Mouse (Mus musculus) cerebellum, postnatal 14 days (tissue): Measurements from ENCODE around the gene Isg15.

Experiments
- DNase-seq, 2 experiments: peaks; one replicate each; pipeline ENCODE4 v3.0.0; 2021; ENCODE audit warnings: mixed read lengths in 2 of 2

Gene Isg15

DNA sequence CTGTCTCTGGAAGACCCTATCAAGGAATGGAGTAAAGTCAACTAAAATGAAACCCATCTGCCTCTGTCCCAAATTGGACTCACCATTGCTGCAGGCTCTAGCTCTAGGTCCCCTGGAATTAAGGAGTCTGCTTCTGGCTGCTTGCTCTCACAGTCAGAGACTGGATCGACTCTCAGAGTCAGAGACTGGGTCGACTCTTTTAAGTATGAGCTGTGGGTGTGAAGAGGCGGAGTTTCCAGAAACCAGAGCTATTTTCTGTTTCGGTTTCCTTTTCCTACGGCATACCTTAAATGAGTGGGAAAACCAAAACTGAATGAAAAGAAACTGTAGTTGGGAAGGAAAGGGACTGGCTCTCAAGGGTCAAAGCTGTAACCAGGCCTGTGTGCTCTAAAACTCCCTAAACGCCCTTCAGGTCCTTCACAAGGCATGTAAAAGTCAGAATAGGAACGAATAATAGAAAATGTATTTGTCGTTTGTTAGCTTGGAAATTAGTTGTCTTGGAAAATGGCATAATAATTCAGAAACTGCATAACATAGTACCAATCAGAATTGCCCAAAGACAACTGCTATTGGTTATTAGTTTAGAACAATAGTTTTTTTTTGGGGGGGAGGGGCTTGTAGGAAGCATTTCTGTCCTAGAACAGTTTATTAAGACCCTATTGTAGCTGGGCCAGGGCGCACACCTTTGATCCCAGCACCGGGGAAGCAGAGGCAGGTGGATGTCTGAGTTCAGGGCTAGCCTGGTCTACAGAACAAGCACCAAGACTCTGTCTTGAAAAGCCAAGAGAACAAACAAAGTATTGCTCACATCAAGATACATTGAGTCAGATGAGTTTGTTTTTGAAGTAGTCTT, at the start of gene Isg15:
Gene Isg15 (minus strand): TSS at position 196 of the 853 bp plus-strand sequence.
- no peak for DNase-seq

DNA sequence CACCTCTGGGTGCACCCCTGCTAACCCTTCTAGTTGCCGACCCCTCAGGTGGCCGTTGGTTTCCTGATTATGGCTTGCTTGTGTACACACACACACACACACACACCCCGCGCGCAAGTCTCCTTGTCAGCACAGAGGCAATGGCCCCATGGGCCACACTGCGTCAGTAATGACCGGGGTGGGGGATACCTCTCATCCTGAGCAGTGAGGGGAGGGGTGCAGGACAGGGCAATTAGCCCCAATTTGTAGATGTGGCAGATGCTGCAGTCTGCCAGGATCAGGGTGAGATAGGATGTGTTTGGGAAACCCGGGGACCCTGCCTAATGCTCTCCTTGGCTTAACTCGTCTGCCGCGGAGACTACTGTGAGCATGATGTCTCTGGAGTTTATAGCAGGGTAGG, 48.9 kb upstream of the Isg15 start:
- DNase-seq: no peak

DNA sequence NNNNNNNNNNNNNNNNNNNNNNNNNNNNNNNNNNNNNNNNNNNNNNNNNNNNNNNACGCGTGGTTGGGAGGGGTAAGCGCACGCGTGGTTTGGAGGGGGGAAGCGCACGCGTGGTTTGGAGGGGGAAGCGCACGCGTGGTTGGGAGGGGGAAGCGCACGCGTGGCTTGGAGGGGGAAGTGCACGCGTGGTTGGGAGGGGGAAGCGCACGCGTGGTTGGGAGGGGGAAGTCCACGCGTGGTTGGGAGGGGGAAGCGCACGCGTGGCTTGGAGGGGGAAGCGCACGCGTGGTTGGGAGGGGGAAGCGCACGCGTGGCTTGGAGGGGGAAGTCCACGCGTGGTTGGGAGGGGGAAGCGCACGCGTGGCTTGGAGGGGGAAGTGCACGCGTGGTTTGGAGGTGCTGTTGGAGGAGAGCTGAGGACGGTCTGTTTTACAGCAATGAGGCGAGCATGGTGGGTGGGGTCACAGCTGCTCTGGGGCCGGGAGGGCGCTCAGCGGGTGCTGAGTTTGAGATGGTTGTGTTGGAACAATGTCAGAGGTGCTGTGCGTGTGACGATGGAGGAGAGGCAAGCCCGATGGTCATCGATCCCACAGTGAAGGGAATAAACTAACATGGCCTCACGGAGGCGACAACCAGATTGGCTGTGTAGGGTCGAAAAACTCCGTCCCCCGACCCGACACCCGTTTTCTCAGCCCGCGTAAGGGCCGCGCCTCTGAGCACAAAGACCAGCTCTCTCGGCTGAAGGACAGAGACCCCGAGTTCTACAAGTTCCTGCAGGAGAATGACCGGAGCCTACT, 36.2 kb upstream of the Isg15 start:
- peak; percentile 44 to 52 for DNase-seq

DNA sequence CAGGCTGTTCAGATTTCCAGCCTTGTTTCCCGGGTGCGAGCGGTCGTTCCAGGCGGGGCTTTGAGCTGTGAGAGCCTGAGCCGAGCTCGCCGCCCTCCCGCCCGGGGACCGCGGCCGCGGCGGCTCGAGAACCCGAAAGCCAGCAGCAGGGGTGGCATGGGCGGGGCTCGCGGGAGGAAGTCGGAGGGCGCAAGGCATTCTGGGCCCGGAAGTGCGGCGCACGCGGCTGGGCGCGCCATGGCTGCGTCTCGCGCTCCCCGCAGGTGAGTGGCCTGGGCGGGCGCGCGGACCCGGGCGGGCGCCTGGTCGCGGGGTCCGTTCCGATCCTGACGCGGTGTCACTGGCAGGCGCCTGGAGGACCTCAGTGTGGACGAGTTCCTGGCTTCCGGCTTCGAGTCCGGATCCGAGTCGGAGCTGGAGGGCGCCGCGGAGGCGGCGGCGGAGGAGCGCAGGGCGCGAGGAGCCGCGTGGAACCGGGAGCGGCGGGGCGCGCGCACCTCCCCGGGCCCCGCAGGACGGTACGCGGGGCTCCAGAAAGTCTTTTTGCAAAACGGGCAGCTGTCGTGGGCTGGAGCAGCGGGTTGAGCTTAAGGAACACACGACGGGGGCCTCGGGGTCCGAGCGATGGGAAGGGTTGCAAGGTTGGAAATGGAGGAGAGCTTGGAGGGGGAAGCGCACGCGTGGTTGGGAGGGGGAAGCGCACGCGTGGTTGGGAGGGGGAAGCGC, 35.4 kb upstream of the Isg15 start, which contains the start of gene Noc2l:
Gene Noc2l (plus strand): TSS at position 203 of the 726 bp plus-strand sequence.
- DNase-seq: peak; percentile 95

DNA sequence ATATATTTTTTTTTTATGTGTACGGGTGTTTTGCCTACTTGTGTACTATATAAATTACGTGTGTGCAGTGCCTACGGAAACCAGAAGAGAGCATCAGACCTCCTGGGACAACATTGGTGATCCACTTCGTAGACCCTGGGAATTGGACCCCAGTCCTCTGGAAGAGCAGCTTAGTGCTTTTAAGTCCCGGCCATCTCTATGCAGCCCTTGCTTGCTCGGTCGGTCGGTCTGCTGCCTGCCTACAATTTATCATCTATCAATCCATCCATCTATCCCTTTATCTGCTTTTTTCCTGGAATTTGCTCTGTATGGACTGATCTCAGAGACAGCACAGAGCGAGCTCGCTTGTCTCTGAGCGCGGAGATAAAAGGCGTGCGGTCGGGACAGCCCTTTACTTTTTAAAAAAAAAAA, 34.7 kb upstream of the Isg15 start:
- peak; percentile 53 for DNase-seq

DNA sequence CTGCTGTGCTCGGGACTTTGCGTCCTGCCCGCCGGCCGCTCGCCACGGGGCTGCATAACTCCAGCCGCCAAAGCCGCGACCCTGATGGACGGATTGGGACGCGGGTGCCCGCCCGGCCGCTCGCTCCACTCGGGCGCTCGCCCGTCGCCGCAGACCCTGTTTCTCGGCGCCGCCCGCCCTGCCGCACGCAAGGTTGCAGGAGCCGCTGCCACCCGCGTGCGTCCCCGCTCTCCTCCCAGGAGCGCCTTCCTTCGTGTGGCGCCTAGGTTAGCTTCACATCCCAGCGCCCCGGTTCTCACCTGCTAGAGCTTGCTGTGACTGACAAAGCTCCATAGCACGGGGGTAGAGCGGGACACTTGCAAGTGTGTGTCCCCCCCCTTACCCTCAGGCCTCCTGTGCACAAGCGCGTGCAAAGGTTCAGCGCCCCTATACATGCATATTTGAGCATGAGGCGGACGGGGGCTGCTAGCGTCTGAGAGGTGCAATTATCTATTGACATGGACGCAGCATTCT, 34.1 kb upstream of the Isg15 start, which contains the start of gene Plekhn1:
Gene Plekhn1 (minus strand): TSS at position 157 of the 513 bp plus-strand sequence.
- peak; percentile 87 to 88 for DNase-seq

DNA sequence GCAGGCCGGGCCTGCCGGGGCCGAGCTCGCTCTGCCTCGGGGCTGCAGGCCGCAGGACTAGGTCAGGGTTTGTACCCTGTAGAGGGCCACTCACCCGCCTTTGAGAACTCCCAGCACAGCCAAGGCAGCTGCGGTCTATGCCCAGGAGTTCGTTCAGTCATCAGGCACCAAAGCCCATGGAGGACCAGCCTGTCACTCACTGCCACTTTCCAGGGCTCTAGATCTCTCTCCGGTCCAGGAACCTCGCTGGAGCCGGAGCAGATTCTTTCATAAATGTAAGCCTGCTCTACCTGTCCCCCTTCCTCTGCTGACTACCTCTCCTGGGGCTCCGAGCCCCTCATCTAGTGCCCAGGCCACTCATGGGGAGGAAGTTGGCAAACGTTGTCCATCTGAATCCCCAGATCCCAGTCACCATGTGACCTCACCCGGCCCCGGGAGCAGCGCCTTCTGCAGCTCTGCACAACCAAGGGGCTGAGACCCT, 33.4 kb upstream of the Isg15 start:
- DNase-seq: peak; percentile 57 to 59

DNA sequence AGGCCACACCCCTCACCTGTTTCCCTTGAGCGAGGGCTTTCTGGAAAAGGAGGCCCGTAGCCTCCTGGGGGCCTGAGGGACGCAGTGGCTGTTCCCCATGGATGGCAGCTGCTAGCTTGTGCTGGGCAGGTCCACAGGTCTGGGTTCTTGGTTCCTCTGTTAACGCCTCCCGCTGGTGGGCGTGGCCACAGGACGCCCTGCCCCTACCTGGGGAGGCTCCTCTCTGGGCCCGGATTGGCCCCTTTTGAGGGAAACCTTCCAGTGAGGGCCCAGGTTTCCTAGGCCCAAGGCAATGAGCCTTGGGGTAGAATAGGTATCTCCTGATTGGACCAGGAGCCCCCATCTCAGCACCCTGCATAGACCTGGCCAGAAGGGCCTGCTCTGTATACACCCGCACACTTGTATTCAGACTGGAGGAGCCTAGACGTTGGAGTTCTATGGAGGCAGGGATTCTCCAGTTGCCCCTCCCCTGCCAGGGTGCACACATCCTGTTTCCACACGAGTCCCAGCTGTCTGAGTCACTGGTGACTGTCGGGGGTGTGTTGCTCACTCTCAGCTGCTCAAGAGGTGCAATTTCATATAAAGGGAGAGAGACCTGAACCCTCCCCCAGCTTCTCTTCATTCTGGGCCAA, 27.9 kb upstream of the Isg15 start:
- DNase-seq: no peak

DNA sequence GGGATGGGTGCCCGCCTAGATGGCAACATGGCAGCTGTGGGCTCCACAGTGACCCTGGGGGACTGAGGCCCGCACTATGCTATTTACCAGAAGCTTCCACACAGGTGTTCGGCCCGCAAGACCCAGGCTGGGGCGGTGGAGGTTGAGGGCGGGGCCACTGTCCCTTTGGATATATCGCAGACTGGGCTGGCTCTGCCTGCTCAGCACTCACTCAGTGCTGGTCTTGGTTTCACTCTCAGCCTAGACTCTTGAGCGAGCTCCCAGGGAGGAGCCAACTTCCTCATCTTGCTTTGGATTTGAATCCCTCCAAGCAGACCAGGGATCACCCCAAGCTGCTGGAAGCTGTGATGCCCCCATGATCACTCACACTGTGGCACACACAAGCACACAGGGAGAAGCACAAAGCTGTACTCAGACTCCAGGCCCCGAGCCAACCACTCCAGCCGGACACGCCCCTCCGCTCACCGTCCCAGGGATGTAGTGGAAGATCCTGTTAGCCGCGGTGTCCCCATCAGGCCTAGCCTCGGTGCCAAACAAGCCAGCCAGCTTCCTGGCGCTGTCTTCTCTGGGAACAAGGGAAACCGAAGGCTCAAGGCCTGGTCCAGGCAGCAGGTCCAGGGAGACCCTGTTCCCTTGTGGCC, 27.3 kb upstream of the Isg15 start:
- peak; percentile 51 to 59 for DNase-seq

DNA sequence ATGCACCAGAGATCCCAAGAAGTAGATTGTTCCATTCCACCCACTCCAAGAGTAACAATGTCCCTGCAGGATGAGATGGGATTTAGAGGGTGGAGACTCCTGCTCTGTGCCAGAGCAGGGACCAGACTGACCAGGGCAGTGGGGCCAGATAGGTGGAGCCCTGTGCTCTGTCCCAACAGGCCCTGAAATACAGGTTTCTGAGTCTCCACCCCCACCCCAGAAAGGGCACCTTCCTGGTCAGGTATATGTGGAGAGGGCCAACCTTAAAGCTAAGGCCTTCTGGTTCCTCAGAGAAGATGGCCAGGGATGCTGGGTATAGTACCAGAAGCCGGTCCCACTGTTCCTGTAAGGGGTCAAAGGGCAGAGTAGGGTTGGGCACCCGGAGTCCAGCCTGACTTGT, 23.7 kb upstream of the Isg15 start:
- no peak for DNase-seq

DNA sequence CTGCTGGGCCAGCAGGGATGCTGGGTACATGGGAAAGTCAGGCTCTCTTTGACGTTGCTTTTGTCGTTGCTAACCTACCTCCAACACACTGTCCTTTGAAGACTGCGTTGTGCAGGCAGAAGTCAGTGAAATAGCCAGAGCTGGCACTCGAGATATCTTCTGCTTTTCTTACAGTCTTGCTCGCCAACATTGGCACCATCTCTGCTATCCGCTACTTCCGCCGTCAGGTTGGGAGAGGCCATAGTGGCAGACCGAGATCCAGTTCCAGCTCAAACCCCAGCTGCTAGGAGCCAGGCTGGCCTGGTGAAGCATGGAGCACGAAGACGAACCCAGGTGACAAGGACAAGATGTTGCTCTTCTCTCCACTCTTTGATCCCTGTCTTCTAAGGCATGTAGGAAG, 19.3 kb upstream of the Isg15 start:
- DNase-seq: no peak

DNA sequence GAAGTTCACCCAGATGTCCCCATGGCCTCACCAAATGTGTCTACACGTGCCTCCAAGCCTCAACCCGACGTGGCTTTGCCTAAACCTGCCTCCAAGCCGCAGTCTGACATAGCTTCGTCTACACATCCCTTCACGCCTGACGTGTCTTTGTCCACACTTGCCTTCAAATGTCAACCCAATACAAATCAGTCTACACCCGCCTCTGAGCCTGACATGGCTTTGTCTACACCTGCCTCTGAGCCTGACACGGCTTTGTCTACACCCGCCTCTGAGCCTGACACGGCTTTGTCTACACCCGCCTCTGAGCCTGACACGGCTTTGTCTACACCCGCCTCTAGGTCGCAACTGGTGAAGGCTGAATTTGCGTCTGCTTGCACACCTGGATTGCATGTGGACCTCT, 17.2 kb upstream of the Isg15 start:
- peak; percentile 39 to 44 for DNase-seq

DNA sequence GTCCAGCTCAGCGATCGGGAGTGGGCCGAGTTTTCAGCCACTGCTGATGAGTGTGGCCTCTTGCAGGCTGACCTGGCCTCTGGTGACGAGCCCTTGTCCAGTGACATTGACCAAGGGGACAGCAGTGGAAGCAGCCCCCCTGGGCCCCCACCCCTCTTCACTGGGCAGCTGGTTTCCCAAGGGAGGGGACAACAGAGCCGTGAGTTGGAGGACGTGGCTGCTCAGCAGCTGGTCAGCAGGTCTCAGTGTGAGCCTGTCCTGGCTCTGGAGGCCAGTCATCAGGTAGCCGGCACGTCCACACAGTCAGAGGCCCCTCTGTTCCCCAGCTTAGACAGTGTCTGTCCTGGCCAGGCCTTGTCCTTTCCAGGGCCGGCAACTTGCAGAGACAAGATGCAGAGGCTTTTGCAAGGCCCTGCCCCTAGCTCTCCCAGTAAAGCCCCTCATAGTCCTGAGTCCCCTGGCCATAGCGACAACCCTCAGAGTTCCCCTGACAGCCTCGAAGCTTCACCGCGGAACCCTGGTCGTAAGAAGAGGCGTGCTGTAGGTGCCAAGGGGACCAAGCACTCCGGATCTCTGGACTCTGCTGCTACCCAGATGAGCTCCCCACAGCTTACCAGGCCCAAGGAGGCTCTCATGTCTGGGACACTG, 16.5 kb upstream of the Isg15 start:
- DNase-seq: peak in 1 of 2 experiments; percentile 25

DNA sequence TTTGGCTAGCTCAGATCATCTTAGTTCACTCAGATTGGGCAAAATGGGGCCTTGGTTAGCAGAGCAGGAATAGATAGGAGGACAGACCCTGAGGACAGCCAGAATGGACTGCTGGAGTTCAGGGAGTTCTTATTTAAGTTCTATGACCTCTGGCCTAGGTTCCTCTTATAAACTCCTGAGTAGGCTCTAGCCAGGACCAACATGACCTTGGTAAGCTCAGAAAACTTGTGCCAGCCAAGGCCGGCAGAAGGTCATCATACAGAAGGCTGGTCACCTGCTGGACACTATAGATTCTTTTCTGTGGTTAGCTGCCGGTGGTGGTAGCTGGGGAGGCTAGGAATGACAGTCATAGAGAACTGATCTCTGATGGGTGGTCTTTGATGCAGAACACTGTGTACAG, 15.6 kb upstream of the Isg15 start:
- DNase-seq: no peak

DNA sequence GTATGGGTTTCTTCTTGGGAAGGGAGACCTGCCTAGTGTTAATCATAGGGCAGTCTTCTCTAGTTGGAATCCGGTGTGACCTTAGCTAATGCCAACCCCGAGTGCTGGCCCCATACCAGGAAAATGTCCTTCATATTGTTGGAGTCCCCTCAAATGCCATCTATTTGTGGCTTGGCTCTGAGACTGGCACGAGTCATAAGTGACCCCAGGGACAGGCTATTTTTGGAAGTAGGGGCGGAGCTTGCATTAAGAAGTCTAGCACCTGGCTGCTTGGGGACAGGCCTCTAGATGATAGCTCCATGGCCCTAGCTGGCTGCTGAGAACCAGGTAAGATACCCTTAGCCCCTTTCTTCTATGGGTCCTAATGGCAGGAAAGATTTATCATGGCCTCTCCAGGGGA, 15.0 kb upstream of the Isg15 start, which contains the start of gene Perm1:
Gene Perm1 (plus strand): TSS at position 220 of the 400 bp plus-strand sequence.
- DNase-seq: peak; percentile 74 to 89

DNA sequence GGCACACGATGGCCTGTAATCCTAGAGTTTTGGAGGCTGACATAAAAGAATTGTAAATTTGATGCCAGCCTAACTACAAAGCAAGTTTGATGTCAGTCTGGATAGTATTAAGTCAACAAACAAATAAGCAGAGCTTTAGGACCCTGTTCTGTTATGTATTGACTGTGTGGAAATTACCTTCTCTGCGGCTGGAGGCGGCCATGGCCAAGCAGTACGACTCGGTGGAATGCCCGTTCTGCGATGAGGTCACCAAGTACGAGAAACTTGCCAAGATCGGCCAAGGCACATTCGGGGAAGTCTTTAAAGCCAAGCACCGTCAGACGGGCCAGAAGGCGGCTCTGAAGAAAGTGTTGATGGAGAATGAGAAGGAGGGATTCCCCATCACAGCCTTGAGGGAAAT, 12.5 kb upstream of the Isg15 start:
- DNase-seq: no peak

DNA sequence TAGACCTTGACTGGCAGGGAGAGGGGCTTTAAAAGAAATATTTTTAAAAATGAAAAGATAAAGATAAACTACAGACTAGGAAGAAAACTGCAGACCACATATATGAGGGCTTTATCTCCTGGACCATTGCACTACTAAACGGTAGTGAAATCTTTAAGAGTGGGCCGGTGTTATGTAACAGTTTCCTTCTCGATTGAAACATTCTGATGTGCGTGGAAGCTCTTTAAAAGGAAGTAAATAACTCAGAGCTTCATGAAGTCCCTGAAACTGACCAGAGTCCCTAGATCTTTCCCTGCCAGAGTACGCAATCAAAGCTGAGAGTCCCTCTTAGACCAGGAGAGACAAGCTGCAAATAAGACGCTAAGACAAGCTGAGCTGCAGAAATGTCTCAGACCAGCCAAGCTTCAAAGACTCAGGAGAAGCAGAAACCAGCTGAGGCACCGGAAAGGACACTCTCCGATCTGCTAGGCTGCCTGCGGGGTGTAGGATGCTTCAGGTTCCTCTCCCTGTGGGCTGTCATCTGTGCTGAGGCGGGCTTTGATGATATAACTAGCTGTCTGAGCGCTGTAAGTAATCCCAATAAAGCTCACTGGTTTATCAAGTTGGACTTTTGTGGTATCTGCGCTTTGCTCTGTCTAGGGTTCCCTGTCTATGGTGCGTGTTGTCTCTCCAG, 9.5 kb upstream of the Isg15 start:
- DNase-seq: no peak

DNA sequence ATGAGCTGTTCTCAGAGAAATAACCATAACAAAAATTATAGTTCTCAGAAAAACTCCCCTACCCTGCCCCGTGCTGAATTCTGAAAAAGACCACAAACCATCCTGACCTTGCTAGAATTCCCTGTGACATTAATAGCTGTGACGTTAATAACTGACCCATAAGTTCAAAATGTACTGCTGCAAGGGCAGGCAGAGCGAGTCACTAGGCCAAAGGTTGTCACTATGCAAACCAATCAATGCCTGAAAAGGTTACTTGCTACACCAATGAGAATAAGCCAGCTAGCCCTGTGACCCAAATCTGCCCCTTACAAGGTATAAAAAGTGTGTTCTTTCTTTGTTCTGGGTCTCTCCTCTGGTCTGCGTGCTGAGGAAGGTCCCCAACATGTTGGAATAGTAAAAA, 8.3 kb upstream of the Isg15 start:
- no peak for DNase-seq

DNA sequence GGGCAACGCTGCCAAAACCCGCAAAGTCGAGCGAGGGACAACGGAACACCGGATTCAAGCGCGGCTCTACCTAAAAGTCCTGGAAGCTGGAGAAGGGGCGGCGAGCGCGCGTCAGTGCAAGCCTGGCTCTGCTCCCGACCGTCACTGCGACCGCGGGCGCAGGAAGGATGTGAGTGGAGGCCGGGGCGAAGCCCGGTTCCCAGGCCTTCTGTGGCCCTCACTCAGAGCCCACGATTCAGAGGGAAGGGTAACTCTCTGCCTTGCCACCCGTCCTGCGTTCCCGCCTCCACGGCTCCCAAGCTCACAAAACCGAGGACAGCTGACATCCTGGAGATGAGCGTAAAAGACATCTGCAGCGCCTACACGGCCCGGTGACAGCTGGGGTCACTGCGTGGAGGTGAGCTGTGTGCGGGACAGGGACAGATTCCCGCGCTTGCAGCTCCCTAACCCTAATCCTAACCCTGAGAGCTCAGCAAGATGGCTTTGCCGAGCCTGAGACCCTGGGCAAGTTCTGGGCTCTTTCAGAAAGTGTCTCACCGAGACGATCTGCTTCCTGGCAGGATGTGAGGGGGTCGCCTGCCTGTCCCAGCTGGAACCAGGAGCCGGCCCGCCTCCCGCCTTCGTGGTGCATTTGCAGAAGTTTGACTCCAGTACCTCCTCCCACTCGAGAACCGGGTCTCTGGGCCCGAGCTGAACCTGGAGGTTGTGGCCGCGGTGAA, 3.0 kb upstream of the Isg15 start:
- peak; percentile 32 to 46 for DNase-seq

DNA sequence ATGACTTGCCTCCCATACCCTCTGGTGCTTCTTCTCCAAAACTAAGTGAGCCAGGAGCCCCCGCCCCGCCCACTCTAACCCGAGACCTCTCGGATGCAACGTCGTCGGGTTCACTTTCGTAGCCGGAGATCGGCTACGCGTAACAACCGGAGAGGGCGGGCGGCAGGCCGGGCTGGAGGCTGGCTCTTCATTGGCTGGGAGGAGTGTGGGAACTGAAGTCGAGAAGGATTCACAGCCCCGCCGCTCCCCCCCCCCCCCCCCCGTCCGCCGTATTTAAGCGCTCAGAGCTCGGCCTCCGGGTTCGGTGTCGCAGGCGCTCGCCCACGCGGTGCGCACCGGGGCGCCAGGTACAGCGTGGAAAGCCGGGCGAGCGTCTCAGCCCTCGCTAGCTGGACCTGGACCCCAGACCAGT, 2.4 kb upstream of the Isg15 start, which contains the start of gene AW011738:
Gene AW011738 (plus strand): TSS at position 304 of the 412 bp plus-strand sequence.
- peak; percentile 76 for DNase-seq
